20 mouse cellular contexts compared by ENCODE assay signal in the genomic region with DNA sequence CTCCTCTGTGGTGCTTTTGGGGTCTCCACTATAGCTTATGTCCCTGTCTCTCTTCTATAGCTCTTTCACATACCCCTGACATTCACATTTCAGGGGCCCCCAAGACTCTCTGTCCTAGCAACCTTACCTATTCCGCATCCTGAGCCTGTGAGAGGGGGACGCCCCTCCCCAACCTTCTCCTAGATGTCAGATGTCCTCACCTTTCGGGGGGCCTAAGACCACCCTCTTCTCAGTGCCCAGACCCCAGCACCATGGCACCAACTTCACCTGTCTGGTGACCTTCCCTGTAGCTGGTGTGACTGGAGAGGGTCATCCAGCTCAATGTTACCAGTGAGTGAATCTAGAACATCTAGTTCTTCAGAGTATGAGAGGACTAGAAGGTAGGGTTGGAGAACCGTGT. TPM values are rescaled to one million over a fixed set of nuclear protein-coding genes. Genes with fewer than 3 reads are reported as not detected.
DNase-seq lines count a peak whose midpoint lies in the region; TF ChIP-seq lines count a peak whose summit lies in the region.
"Had no signal": no experiment of that assay in that cellular context is flagged by ENCODE, and none has a peak within 500 bp of the region (broad histone marks: within the 10 kb centered on the region; RNA-seq: fewer than 3 reads in every experiment).

No protein-coding gene starts in this region.

- peak overlapping the region; percentile 22; the same call in 1 of the 2 replicates for H3K9ac ChIP-seq in ES-E14 (ENCODE audit: insufficient read depth, low read depth, low read length, poor library complexity, severe bottlenecking)
- H3K9ac ChIP-seq: embryonic facial prominence, embryonic 12.5 days; forebrain, embryonic 13.5 days; forebrain, embryonic 15.5 days; forebrain, postnatal 0 days had no signal

- H3K27ac ChIP-seq in ES-E14 (ENCODE audit: insufficient read depth, low read depth, low read length, poor library complexity, severe bottlenecking): peak overlapping the region; percentile 95
- H3K27ac ChIP-seq: embryonic facial prominence, embryonic 10.5 days; embryonic facial prominence, embryonic 12.5 days; forebrain, embryonic 13.5 days; forebrain, embryonic 15.5 days had no signal

- DNase-seq in heart, adult 11 months: peak; percentile 51
- no peak for DNase-seq in heart, postnatal 25 days (ENCODE audit: low spot score)
- DNase-seq in ES-E14 (ENCODE audit: low read depth, low spot score): no peak
- no peak for DNase-seq in left cerebral cortex, adult 11 months (ENCODE audit: low spot score)
- DNase-seq: adrenal gland, adult 2 months; adrenal gland, postnatal 10 days; adrenal gland, postnatal 25 days; B cell, adult 2 months; cerebellum, adult 11-12 months; cerebellum, adult 2 months; cerebellum, adult 9-10 months; cerebellum, postnatal 10 days; cerebellum, postnatal 25 days; forebrain, postnatal 0 days had no signal

- no peak for TF ChIP-seq CTCF in E14TG2a.4 (conservative IDR thresholded peaks at IDR 0.05; ENCODE audit: low read length)

- H3K4me3 ChIP-seq in E14TG2a.4 (replicated peaks; ENCODE audit: low read length) (peak overlapping the region; percentile 20), ES-E14 (ENCODE audit: insufficient read depth in 1 of 2, low read depth in 1 of 2, low read length in 2 of 2, poor library complexity in 1 of 2, severe bottlenecking in 1 of 2) (no peak overlapping the region)
- H3K4me3 ChIP-seq: embryonic facial prominence, embryonic 10.5 days; embryonic facial prominence, embryonic 12.5 days; forebrain, embryonic 13.5 days; forebrain, embryonic 15.5 days had no signal

- H3K4me1 ChIP-seq in E14TG2a.4 (replicated peaks; ENCODE audit: low read depth, low read length) (peaks cover 80% of the 10 kb centered on the region), ES-E14 (ENCODE audit: control insufficient read depth in 2 of 2, insufficient read depth in 2 of 2, low read length in 2 of 2, poor library complexity in 1 of 2) (peaks cover 25 to 47% of the 10 kb centered on the region in 2 experiments)
- H3K4me1 ChIP-seq: embryonic facial prominence, embryonic 10.5 days; embryonic facial prominence, embryonic 12.5 days; forebrain, embryonic 13.5 days; forebrain, embryonic 15.5 days had no signal

- intact Hi-C loops in heart, postnatal 25 days (cut with DNase I): no loop called here

- in situ Hi-C loops in ES-E14 (cut with MboI; ENCODE audit: low sequenced_read_pairs in 2 of 2, unreplicated experiment in 2 of 2): no loop called here

- no peaks in the 10 kb centered on the region for H3K36me3 ChIP-seq in E14TG2a.4 (ENCODE audit: insufficient read depth, low read length)
- no peaks in the 10 kb centered on the region for H3K36me3 ChIP-seq in ES-E14 (ENCODE audit: control insufficient read depth, insufficient read depth, low read length, poor library complexity, severe bottlenecking)
- H3K36me3 ChIP-seq: embryonic facial prominence, embryonic 10.5 days; embryonic facial prominence, embryonic 12.5 days; forebrain, embryonic 15.5 days had no signal

- no peaks in the 10 kb centered on the region for H3K9me3 ChIP-seq in E14TG2a.4 (ENCODE audit: low read length)
- H3K9me3 ChIP-seq in ES-E14 (ENCODE audit: control insufficient read depth, insufficient read depth, low read depth, low read length): no peaks in the 10 kb centered on the region
- H3K9me3 ChIP-seq: embryonic facial prominence, embryonic 10.5 days; embryonic facial prominence, embryonic 12.5 days; forebrain, embryonic 13.5 days; forebrain, embryonic 15.5 days had no signal

- no peaks in the 10 kb centered on the region for H3K27me3 ChIP-seq in E14TG2a.4 (ENCODE audit: insufficient read depth, low read length)
- H3K27me3 ChIP-seq: CH12.LX; embryonic facial prominence, embryonic 12.5 days; forebrain, embryonic 13.5 days; forebrain, embryonic 15.5 days had no signal

TF ChIP-seq in ES-E14, 5 proteins besides CTCF, POLR2A, EP300 and RAD21:
- TF ChIP-seq ZC3H11A (IDR thresholded peaks at IDR 0.05; ENCODE audit: borderline replicate concordance, low read depth, low read length): no peak
- TF ChIP-seq MAFK (IDR thresholded peaks at IDR 0.05; ENCODE audit: insufficient read depth, low read depth, low read length): no peak
- TF ChIP-seq ZNF384 (IDR thresholded peaks at IDR 0.05; ENCODE audit: low read depth, low read length): no peak
- TF ChIP-seq CHD2 (IDR thresholded peaks at IDR 0.05; ENCODE audit: low read depth, low read length): no peak
- no peak for TF ChIP-seq HCFC1 (IDR thresholded peaks at IDR 0.05; ENCODE audit: borderline replicate concordance, insufficient read depth, low read length)
TF ChIP-seq in ES-E14: peak in this region for 0.

RNA-seq across cellular contexts. Expression of gene Siglecf, which starts 6.7 kb away (rescaled TPM):
- total RNA-seq in heart, postnatal 25 days (2021): not detected
- 0.49 and 1.1 TPM in 2 replicates for total RNA-seq in ES-E14 (2012; rRNA removed)
- total RNA-seq: adrenal gland, adult 2 months; adrenal gland, postnatal 25 days; forebrain, postnatal 0 days had no signal

RNA-seq across cellular contexts. Expression of gene Zfp715, which starts 31.4 kb away (rescaled TPM):
- total RNA-seq in heart, postnatal 25 days (2021): 10 to 100 TPM; 17.3 to 18.4 TPM
- total RNA-seq in ES-E14 (2012; rRNA removed): 12.9 and 13.6 TPM in 2 replicates
